Mouse (Mus musculus): ENCODE measurements around the gene Tmod4. TPM values are rescaled to one million over a fixed set of nuclear protein-coding genes. Genes with fewer than 3 reads are reported as not detected.
"Not testable (repeated sequence)": the region's sequence is repeated elsewhere in the genome, so short reads cannot be mapped to it uniquely, and the experiment has no call there.

Tmod4 gene
- polyA plus RNA-seq, 1 experiment from 2014 or later = 2.7 TPM

- Histone ChIP-seq H3K4me1 (replicated peaks; ENCODE audit: control insufficient read depth, insufficient read depth, low read length) (peaks cover 8% of the 10 kb centered on the region), H3K4me2 (ENCODE audit: low read depth, low read length) (peak within 1 kb of the TSS; percentile 41), H3K4me3 (ENCODE audit: low read length) (peak within 1 kb of the TSS; percentile 77), H3K27ac (ENCODE audit: low read length) (peak within 1 kb of the TSS; percentile 95), H3K36me3 (ENCODE audit: control insufficient read depth, insufficient read depth, low read length) (peaks cover 13% of the 10 kb centered on the region), H3K9ac (ENCODE audit: low read length) (peak within 1 kb of the TSS; percentile 88), H3K27me3 (ENCODE audit: control insufficient read depth, insufficient read depth, low read depth, low read length) (no peaks in the 10 kb centered on the region), H3K9me3 (ENCODE audit: control insufficient read depth, low read length) (no peaks in the 10 kb centered on the region)
- peak; percentile 79 for ATAC-seq (ENCODE audit: low read depth)
- under 1% methylated on average over 54 of the region's 54 CpGs for WGBS
These were observed 13.2 kb upstream of the Tmod4 start, which contains the start of gene Vps72 for GRCm38 (mm10) chr3:95110911-95111726. Vps72 (plus strand) TSS chr3:95111022.

- WGBS = 88% methylated on average over 1 of the region's 1 CpGs
- peak overlapping the region; percentile 41; the same call in 1 of the 2 replicates for H3K4me2 ChIP-seq (ENCODE audit: low read depth, low read length)
- peaks cover 8% of the 10 kb centered on the region for H3K4me1 ChIP-seq (replicated peaks; ENCODE audit: control insufficient read depth, insufficient read depth, low read length)
- no peak overlapping the region for H3K27ac ChIP-seq (ENCODE audit: low read length)
- H3K27me3 ChIP-seq (ENCODE audit: control insufficient read depth, insufficient read depth, low read depth, low read length) = no peaks in the 10 kb centered on the region
- no peak for ATAC-seq (ENCODE audit: low read depth)
- peaks cover 14% of the 10 kb centered on the region for H3K36me3 ChIP-seq (ENCODE audit: control insufficient read depth, insufficient read depth, low read length)
- H3K9ac ChIP-seq (ENCODE audit: low read length) = no peak overlapping the region
- H3K9me3 ChIP-seq (ENCODE audit: control insufficient read depth, low read length) = no peaks in the 10 kb centered on the region
- no peak overlapping the region for H3K4me3 ChIP-seq (ENCODE audit: low read length)
These were observed 11.5 kb upstream of the Tmod4 start for GRCm38 (mm10) chr3:95112760-95113159.

GRCm38 (mm10) chr3:95117751-95118150 is 6.5 kb upstream of the Tmod4 start:
- 96% methylated on average over 2 of the region's 2 CpGs for WGBS
- no peak for ATAC-seq (ENCODE audit: low read depth)

GRCm38 (mm10) chr3:95121580-95121979 is 2.7 kb upstream of the Tmod4 start:
- Histone ChIP-seq H3K4me3 (ENCODE audit: low read length) (no peak overlapping the region), H3K27ac (ENCODE audit: low read length) (peak overlapping the region; percentile 86), H3K9me3 (ENCODE audit: control insufficient read depth, low read length) (no peaks in the 10 kb centered on the region), H3K27me3 (ENCODE audit: control insufficient read depth, insufficient read depth, low read depth, low read length) (no peaks in the 10 kb centered on the region), H3K4me1 (replicated peaks; ENCODE audit: control insufficient read depth, insufficient read depth, low read length) (peaks cover 15% of the 10 kb centered on the region), H3K9ac (ENCODE audit: low read length) (no peak overlapping the region), H3K4me2 (ENCODE audit: low read depth, low read length) (no peak overlapping the region), H3K36me3 (ENCODE audit: control insufficient read depth, insufficient read depth, low read length) (peaks cover 44% of the 10 kb centered on the region)
- ATAC-seq (ENCODE audit: low read depth) = peak; percentile 70
- 55% methylated on average over 6 of the region's 6 CpGs for WGBS

More at GRCm38 (mm10) chr3:95117751-95118150, 6.5 kb upstream of the Tmod4 start:
- Histone ChIP-seq H3K9me3 (ENCODE audit: control insufficient read depth, low read length) (no peaks in the 10 kb centered on the region), H3K9ac (ENCODE audit: low read length) (no peak overlapping the region), H3K36me3 (ENCODE audit: control insufficient read depth, insufficient read depth, low read length) (peaks cover 52% of the 10 kb centered on the region), H3K4me2 (ENCODE audit: low read depth, low read length) (no peak overlapping the region), H3K27ac (ENCODE audit: low read length) (no peak overlapping the region), H3K4me3 (ENCODE audit: low read length) (no peak overlapping the region), H3K4me1 (replicated peaks; ENCODE audit: control insufficient read depth, insufficient read depth, low read length) (no peaks in the 10 kb centered on the region), H3K27me3 (ENCODE audit: control insufficient read depth, insufficient read depth, low read depth, low read length) (no peaks in the 10 kb centered on the region)

GRCm38 (mm10) chr3:95124972-95125371 is 696 bp downstream of the Tmod4 start:
- Histone ChIP-seq H3K27ac (ENCODE audit: low read length) (peak overlapping the region; percentile 66), H3K36me3 (ENCODE audit: control insufficient read depth, insufficient read depth, low read length) (peaks cover 27% of the 10 kb centered on the region), H3K4me2 (ENCODE audit: low read depth, low read length) (0 out of 2 replicates have a peak overlapping the region, but pooled peaks have one; percentile 2), H3K4me3 (ENCODE audit: low read length) (no peak overlapping the region), H3K4me1 (replicated peaks; ENCODE audit: control insufficient read depth, insufficient read depth, low read length) (peaks cover 15% of the 10 kb centered on the region), H3K27me3 (ENCODE audit: control insufficient read depth, insufficient read depth, low read depth, low read length) (no peaks in the 10 kb centered on the region), H3K9me3 (ENCODE audit: control insufficient read depth, low read length) (no peaks in the 10 kb centered on the region), H3K9ac (ENCODE audit: low read length) (peak overlapping the region; percentile 16; the same call in 1 of the 2 replicates)
- 8% methylated on average over 5 of the region's 5 CpGs for WGBS
- peak; percentile 70 for ATAC-seq (ENCODE audit: low read depth)

GRCm38 (mm10) chr3:95129226-95129651 is 5.0 kb downstream of the Tmod4 start:
- H3K36me3 ChIP-seq (ENCODE audit: control insufficient read depth, insufficient read depth, low read length) = peaks cover 2% of the 10 kb centered on the region
- H3K9me3 ChIP-seq (ENCODE audit: control insufficient read depth, low read length) = no peaks in the 10 kb centered on the region
- no peak overlapping the region for H3K4me2 ChIP-seq (ENCODE audit: low read depth, low read length)
- H3K4me1 ChIP-seq (replicated peaks; ENCODE audit: control insufficient read depth, insufficient read depth, low read length) = peaks cover 16% of the 10 kb centered on the region
- no peak for ATAC-seq (ENCODE audit: low read depth)
- no peaks in the 10 kb centered on the region for H3K27me3 ChIP-seq (ENCODE audit: control insufficient read depth, insufficient read depth, low read depth, low read length)
- H3K4me3 ChIP-seq (ENCODE audit: low read length) = no peak overlapping the region
- no peak overlapping the region for H3K9ac ChIP-seq (ENCODE audit: low read length)
- 45% methylated on average over 6 of the region's 6 CpGs for WGBS
- H3K27ac ChIP-seq (ENCODE audit: low read length) = no peak overlapping the region

- H3K9ac ChIP-seq (ENCODE audit: low read length) = no peak overlapping the region
- H3K4me3 ChIP-seq (ENCODE audit: low read length) = no peak overlapping the region
- H3K36me3 ChIP-seq (ENCODE audit: control insufficient read depth, insufficient read depth, low read length) = peaks cover 2% of the 10 kb centered on the region
- peaks cover 9% of the 10 kb centered on the region for H3K4me1 ChIP-seq (replicated peaks; ENCODE audit: control insufficient read depth, insufficient read depth, low read length)
- H3K9me3 ChIP-seq (ENCODE audit: control insufficient read depth, low read length) = no peaks in the 10 kb centered on the region
- no peak overlapping the region for H3K4me2 ChIP-seq (ENCODE audit: low read depth, low read length)
- no peak overlapping the region for H3K27ac ChIP-seq (ENCODE audit: low read length)
- H3K27me3 ChIP-seq (ENCODE audit: control insufficient read depth, insufficient read depth, low read depth, low read length) = no peaks in the 10 kb centered on the region
- 69% methylated on average over 5 of the region's 5 CpGs for WGBS
- no peak for ATAC-seq (ENCODE audit: low read depth)
These were observed 5.8 kb downstream of the Tmod4 start for GRCm38 (mm10) chr3:95130081-95130480.

GRCm38 (mm10) chr3:95132389-95132788 is 8.1 kb downstream of the Tmod4 start:
- not testable (repeated sequence) for H3K36me3 ChIP-seq (ENCODE audit: control insufficient read depth, insufficient read depth, low read length); ATAC-seq (ENCODE audit: low read depth); H3K9me3 ChIP-seq (ENCODE audit: control insufficient read depth, low read length); H3K4me3 ChIP-seq (ENCODE audit: low read length); H3K4me2 ChIP-seq (ENCODE audit: low read depth, low read length); H3K27ac ChIP-seq (ENCODE audit: low read length); H3K27me3 ChIP-seq (ENCODE audit: control insufficient read depth, insufficient read depth, low read depth, low read length); H3K9ac ChIP-seq (ENCODE audit: low read length)
- H3K4me1 ChIP-seq (replicated peaks; ENCODE audit: control insufficient read depth, insufficient read depth, low read length) = peaks cover 12% of the 10 kb centered on the region
- 83% methylated on average over 2 of the region's 2 CpGs for WGBS

- H3K4me1 ChIP-seq (replicated peaks; ENCODE audit: control insufficient read depth, insufficient read depth, low read length) = peaks cover 12% of the 10 kb centered on the region
- ATAC-seq (ENCODE audit: low read depth) = no peak
- H3K36me3 ChIP-seq (ENCODE audit: control insufficient read depth, insufficient read depth, low read length) = peaks cover 2% of the 10 kb centered on the region
- H3K9ac ChIP-seq (ENCODE audit: low read length) = peak overlapping the region; percentile 82
- H3K9me3 ChIP-seq (ENCODE audit: control insufficient read depth, low read length) = no peaks in the 10 kb centered on the region
- WGBS = 44% methylated on average over 11 of the region's 11 CpGs
- no peaks in the 10 kb centered on the region for H3K27me3 ChIP-seq (ENCODE audit: control insufficient read depth, insufficient read depth, low read depth, low read length)
- H3K4me3 ChIP-seq (ENCODE audit: low read length) = peak overlapping the region; percentile 83
- H3K4me2 ChIP-seq (ENCODE audit: low read depth, low read length) = peak overlapping the region; percentile 78
- peak overlapping the region; percentile 41 for H3K27ac ChIP-seq (ENCODE audit: low read length)
These were observed 8.9 kb downstream of the Tmod4 start for GRCm38 (mm10) chr3:95133176-95133575.

Measured in lung, embryonic 16.5 days (tissue).